Mouse (Mus musculus) hindbrain, embryonic 11.5 days (tissue): ENCODE results near the gene Fmo1. TPM values are rescaled to one million over a fixed set of nuclear protein-coding genes. Genes with fewer than 3 reads are reported as not detected.

Experiments used
- ATAC-seq: fragments of 200-750 bp; cut with Nextera tagmentation; 2 replicates; pipeline ENCODE4 v1.8.0; 2017; ENCODE audit warnings: mild to moderate bottlenecking, moderate TSS enrichment, moderate library complexity; ENCODE audit not compliant: low FRiP score
- DNase-seq: peaks from one replicate; pipeline ENCODE4 v3.0.0-alpha.2; 2015; ENCODE audit warnings: low spot score
- H3K27ac ChIP-seq: fragments of 300-500 bp; sonication (generic); 2 replicates; pipeline ENCODE4 v1.5.1; 2014; ENCODE audit warnings: mild to moderate bottlenecking, low read depth, low read length
- H3K27me3 ChIP-seq: fragments of 300-500 bp; sonication (generic); 2 replicates; pipeline ENCODE4 v1.6.1; 2014; ENCODE audit warnings: mild to moderate bottlenecking, low read length, moderate library complexity, mixed read lengths; ENCODE audit not compliant: control insufficient read depth, insufficient read depth
- H3K36me3 ChIP-seq: fragments of 300-500 bp; sonication (generic); 2 replicates; pipeline ENCODE4 v1.6.1; 2014; ENCODE audit warnings: mild to moderate bottlenecking, low read length, moderate library complexity, mixed read lengths; ENCODE audit not compliant: control insufficient read depth, insufficient read depth
- H3K4me1 ChIP-seq: fragments of 300-500 bp; sonication (generic); replicated peaks from 2 replicates; pipeline ENCODE4 v1.6.1; 2014; ENCODE audit warnings: low read length, mixed read lengths; ENCODE audit not compliant: control insufficient read depth, insufficient read depth
- H3K4me2 ChIP-seq: fragments of 300-500 bp; sonication (generic); replicated peaks from 2 replicates; pipeline ENCODE4 v1.6.1; 2014; ENCODE audit warnings: mild to moderate bottlenecking, low read depth, low read length
- H3K4me3 ChIP-seq: fragments of 300-500 bp; sonication (generic); 2 replicates; pipeline ENCODE4 v1.5.1; 2014; ENCODE audit warnings: low read depth, low read length
- H3K9ac ChIP-seq: fragments of 300-500 bp; sonication (generic); 2 replicates; pipeline ENCODE4 v1.6.1; 2014; ENCODE audit warnings: low read depth, low read length
- H3K9me3 ChIP-seq: fragments of 300-500 bp; sonication (generic); 2 replicates; pipeline ENCODE4 v1.6.1; 2016; ENCODE audit warnings: low read length; ENCODE audit not compliant: control insufficient read depth
- WGBS: fragments of 180-500 bp; shearing (Covaris S2); extraction: QIAGEN DNeasy Blood & Tissue Kit; methylation state at CpG from one replicate; pipeline ENCODE4 v1.1.7; 2014; 5-methylcytosine and 5-hydroxymethylcytosine counted together
- polyA plus RNA-seq: library from polyadenylated mRNA; unstranded; fragments of >200 nt; fragmentation: Nextera tagmentation; extraction: Ambion mirVana; gene quantifications from 2 replicates; pipeline ENCODE4 v1.2.1, GENCODE M21; 2014

Gene Fmo1
- polyA plus RNA-seq = 21.2 and 24.2 TPM in 2 replicates

DNA sequence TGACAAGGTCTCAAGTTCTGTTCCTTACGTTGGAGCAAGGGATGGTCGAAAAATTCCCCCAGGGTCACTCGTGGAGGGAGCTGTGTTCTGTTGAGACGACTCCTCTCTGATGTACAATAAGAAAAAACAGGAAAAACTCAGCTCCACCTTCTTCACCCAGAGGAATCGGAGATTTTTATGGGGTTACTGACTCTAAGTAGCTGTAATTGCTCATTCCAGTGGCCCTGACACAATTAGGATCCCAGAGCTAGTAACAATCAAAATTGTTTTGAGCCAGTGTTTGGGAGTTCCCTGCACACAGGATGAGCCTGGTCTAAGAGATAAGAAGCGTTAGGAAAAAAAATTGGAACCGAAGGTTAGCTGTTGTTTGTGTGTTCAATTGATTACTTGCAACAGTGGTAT is at the start of gene Fmo1:
TSS of gene Fmo1 (minus strand) at position 331 of the 402 bp plus-strand sequence.
- H3K4me2 ChIP-seq = no peak within 1 kb of the TSS
- H3K4me1 ChIP-seq = no peaks in the 10 kb centered on the region
- H3K27me3 ChIP-seq = no peaks in the 10 kb centered on the region
- no peaks in the 10 kb centered on the region for H3K36me3 ChIP-seq
- no peak for ATAC-seq
- H3K9ac ChIP-seq = no peak within 1 kb of the TSS
- WGBS = 81% methylated on average over 7 of the region's 7 CpGs
- no peak within 1 kb of the TSS for H3K27ac ChIP-seq
- H3K4me3 ChIP-seq = no peak within 1 kb of the TSS
- H3K9me3 ChIP-seq = no peaks in the 10 kb centered on the region
- DNase-seq = no peak

DNA sequence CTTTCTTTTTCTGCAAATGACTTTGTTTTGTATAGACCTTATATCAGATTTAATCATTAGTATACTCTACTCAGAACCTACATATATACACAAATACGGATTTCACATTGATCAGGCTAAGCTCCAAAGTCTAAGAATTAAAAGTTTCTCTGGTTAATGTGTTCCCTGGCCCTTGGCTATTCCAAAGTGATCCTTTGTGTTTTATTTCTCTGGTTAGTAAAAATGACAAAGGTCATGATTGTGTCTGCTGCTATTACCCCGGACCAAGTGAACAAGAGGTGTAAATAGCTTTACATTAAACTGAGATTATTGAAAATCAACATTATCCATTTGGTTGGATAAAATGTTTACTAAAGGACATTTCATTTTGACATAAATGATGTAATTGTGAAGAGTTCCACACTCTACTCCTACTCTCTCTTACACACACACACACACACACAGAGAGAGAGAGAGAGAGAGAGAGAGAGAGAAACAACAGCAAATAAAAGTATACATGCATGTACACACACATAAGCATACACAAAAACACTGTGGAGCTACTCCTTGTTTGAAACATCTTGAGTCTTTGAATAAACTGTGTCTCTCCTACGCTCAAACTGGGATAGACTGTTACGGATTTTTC is 48.6 kb upstream of the Fmo1 start:
- WGBS = 88% methylated on average over 4 of the region's 4 CpGs
- Histone ChIP-seq H3K27me3 (no peaks in the 10 kb centered on the region), H3K36me3 (no peaks in the 10 kb centered on the region), H3K9ac (no peak overlapping the region), H3K4me3 (no peak overlapping the region), H3K4me1 (no peaks in the 10 kb centered on the region), H3K27ac (no peak overlapping the region), H3K9me3 (no peaks in the 10 kb centered on the region), H3K4me2 (no peak overlapping the region)
- ATAC-seq (no peak), DNase-seq (no peak)

DNA sequence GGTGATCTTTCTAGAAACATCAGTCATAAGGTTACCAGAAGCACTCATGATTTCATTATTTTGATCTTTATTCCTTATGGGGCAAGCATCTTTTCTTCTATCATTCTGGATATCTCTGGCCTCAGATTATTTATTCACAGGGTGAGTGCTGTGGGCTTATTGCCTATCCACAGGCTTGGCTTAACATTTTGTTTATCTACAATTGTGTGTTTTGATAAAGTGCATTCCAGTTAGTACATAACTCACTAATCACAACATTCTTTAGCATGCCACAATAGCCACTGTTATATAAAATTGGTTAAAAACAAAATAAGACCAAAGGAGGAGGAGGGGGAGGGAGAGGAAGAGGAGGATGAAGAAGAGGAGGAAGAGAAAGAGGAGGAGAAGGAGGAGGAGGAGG is 45.7 kb upstream of the Fmo1 start:
- no peaks in the 10 kb centered on the region for H3K36me3 ChIP-seq
- H3K9ac ChIP-seq = no peak overlapping the region
- no peak for DNase-seq
- no peak overlapping the region for H3K4me3 ChIP-seq
- H3K4me1 ChIP-seq = no peaks in the 10 kb centered on the region
- H3K27ac ChIP-seq = no peak overlapping the region
- H3K27me3 ChIP-seq = no peaks in the 10 kb centered on the region
- no peaks in the 10 kb centered on the region for H3K9me3 ChIP-seq
- H3K4me2 ChIP-seq = no peak overlapping the region
- no peak for ATAC-seq

DNA sequence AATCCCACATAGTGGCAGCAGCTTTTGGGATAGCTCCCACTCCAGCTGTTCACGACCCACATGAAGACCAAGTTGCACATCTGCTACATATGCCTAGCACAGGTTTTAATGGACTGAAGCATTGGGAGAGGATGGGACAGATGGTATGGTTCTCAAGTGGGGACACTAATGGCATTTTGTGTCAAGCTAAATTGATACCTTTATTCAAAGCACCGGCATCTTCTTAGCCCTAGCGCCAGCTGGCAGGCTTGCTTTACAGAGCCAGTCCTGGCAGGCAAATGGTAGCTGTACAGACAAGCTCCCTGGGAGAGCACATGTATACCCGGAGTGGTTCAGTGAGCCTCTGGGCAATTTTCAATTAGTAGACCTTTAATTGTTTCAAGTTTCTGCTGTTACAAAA is 35.5 kb upstream of the Fmo1 start:
- no peaks in the 10 kb centered on the region for H3K27me3 ChIP-seq
- 84% methylated on average over 4 of the region's 4 CpGs for WGBS
- no peak overlapping the region for H3K9ac ChIP-seq
- ATAC-seq = 0 out of 2 replicates have a peak, but pooled peaks have one; percentile 51
- H3K9me3 ChIP-seq = no peaks in the 10 kb centered on the region
- no peaks in the 10 kb centered on the region for H3K4me1 ChIP-seq
- H3K4me2 ChIP-seq = no peak overlapping the region
- H3K27ac ChIP-seq = no peak overlapping the region
- DNase-seq = no peak
- H3K4me3 ChIP-seq = no peak overlapping the region
- H3K36me3 ChIP-seq = no peaks in the 10 kb centered on the region

DNA sequence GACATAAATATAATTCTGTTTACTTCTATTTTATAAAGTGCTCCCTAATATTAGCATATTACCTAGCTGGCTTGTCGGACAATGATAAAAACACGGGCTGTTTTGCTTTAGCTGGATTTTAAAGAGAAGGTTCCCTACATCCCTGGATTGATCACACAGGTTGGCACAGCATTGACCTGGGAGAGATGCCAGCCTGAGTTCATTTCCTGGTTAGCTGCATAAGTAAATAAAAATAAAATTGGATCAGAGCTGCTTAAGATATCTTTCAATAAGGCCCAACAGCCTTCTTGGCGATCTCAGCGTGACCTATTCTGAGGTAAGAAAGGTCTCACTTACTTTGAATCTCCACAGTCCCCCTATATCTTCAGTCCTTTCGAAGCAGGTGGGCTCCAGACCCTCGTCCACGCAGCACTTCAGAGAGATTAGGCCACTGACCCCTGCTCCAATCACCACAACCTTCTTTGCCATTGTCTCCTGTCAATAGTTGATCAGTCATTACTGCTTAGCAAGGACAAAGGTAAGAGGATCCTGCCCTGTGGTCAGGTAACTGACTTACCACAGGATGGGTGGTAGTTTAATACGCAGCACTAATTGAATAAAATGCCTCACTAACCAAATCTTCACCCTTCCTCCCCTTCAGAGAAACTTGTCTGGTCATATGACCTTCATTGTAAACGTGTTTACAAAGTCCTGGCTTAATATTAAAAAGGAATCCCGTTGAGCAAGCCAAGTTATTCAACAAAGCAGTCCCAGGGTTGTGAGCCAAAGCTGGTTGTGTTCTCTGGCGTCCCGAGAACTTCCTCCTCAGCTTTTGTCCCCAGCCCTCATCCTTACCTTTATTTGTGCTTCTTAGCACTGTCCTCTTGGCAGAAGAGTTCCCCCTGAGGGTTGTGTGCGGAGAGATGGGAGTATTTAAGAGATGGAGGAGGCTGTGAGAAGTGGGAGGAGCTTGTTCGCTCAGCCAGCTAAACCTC is 31.7 kb upstream of the Fmo1 start, which contains the start of gene Fmo2:
TSS of gene Fmo2 (minus strand) at position 889 of the 974 bp plus-strand sequence.
- H3K4me3 ChIP-seq = no peak within 1 kb of the TSS
- DNase-seq (no peak), ATAC-seq (no peak)
- H3K27me3 ChIP-seq = no peaks in the 10 kb centered on the region
- H3K36me3 ChIP-seq = no peaks in the 10 kb centered on the region
- no peaks in the 10 kb centered on the region for H3K4me1 ChIP-seq
- no peaks in the 10 kb centered on the region for H3K9me3 ChIP-seq
- H3K4me2 ChIP-seq = no peak within 1 kb of the TSS
- WGBS = 77% methylated on average over 14 of the region's 14 CpGs
- H3K27ac ChIP-seq = no peak within 1 kb of the TSS
- H3K9ac ChIP-seq = no peak within 1 kb of the TSS

DNA sequence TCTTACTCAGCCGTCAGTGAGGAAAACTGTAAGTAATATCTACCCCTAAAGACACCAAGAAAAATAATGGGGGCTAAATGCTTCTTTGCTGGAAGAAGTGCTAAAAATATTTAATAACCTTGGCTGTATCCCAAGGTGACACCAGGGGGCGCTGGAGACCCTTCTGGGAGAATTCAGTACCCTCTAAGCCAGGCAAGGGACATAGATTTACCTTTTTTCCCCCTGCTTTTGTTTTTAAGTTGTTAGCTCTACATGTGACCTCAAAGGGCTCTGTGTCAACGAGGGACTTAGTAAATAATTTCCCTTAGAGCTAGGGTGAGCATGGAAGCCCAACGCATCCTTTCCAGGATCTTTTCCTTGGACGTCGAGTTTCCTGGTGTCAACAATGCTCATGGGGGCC is 29.5 kb upstream of the Fmo1 start:
- 43% methylated on average over 6 of the region's 6 CpGs for WGBS

DNA sequence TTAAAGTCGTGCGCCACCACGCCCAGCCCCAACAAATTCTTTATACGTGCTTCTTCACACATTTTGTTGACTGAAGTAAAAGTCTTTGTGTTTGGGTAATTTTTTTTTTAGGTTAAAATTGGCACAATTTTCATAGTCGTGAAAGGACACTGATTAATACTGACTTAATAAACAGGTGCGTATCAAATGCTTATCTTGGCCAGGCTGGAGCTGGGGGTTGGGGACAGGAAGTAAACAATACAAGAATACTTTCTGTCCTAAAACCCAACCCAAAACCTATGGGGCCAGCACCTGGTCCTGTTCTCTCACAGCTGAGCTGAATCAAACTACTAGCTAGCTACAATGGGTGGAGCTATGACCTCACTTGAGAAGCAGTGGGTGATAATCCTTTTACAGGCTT is 26.6 kb upstream of the Fmo1 start:
- Histone ChIP-seq H3K27ac (no peak overlapping the region), H3K9ac (no peak overlapping the region), H3K4me1 (no peaks in the 10 kb centered on the region), H3K36me3 (no peaks in the 10 kb centered on the region), H3K27me3 (no peaks in the 10 kb centered on the region), H3K4me3 (no peak overlapping the region), H3K9me3 (no peaks in the 10 kb centered on the region), H3K4me2 (no peak overlapping the region)
- DNase-seq = no peak
- WGBS = 95% methylated on average over 6 of the region's 6 CpGs
- no peak for ATAC-seq

More for the DNA sequence above, 29.5 kb upstream of the Fmo1 start:
- peak; percentile 83 for DNase-seq
- Histone ChIP-seq H3K27ac (no peak overlapping the region), H3K4me1 (no peaks in the 10 kb centered on the region), H3K9ac (no peak overlapping the region), H3K36me3 (no peaks in the 10 kb centered on the region), H3K4me3 (no peak overlapping the region), H3K9me3 (no peaks in the 10 kb centered on the region), H3K27me3 (no peaks in the 10 kb centered on the region), H3K4me2 (no peak overlapping the region)
- ATAC-seq = peak; percentile 61; the same call in 1 of the 2 replicates

DNA sequence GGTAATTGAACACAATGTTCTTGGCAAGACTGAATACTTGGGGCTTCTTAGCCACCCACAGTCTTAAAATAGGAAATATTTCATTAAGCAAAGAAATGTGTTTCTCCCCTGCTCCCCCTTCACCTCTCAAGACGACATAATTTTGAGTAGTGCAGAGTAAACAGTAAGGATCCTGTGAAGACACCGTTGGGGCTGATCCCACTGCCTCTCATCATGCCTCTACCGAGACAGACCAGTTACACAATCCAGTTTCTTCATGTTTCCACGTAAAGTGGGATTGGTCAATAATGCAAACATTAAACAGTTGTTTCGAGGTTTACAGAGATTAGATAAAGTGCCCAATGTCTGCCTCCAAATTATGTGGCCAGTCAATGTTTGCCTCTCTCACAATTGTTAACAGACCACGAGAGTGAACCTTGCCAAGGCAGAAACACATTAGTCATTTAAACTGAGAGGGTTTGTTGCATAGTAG is 25.6 kb upstream of the Fmo1 start:
- ATAC-seq = no peak
- no peaks in the 10 kb centered on the region for H3K36me3 ChIP-seq
- 84% methylated on average over 6 of the region's 6 CpGs for WGBS

More for the DNA sequence above, 25.6 kb upstream of the Fmo1 start:
- DNase-seq = no peak
- no peaks in the 10 kb centered on the region for H3K4me1 ChIP-seq
- H3K27me3 ChIP-seq = no peaks in the 10 kb centered on the region
- H3K9ac ChIP-seq = no peak overlapping the region
- no peak overlapping the region for H3K27ac ChIP-seq
- no peak overlapping the region for H3K4me2 ChIP-seq
- no peak overlapping the region for H3K4me3 ChIP-seq
- H3K9me3 ChIP-seq = no peaks in the 10 kb centered on the region
